Mouse (Mus musculus): Measurements from ENCODE around the gene Chn1. TPM values are rescaled to one million over a fixed set of nuclear protein-coding genes. Genes with fewer than 3 reads are reported as not detected.

Gene Chn1
- polyA plus RNA-seq, 1 experiment from 2014 or later: 53.7 TPM

- Histone ChIP-seq H3K36me3 (ENCODE audit: control insufficient read depth, insufficient read depth, low read length) (no peaks in the 10 kb centered on the region), H3K4me1 (replicated peaks; ENCODE audit: control insufficient read depth, insufficient read depth, low read length) (no peaks in the 10 kb centered on the region; the same call in 1 of the 2 replicates), H3K27me3 (ENCODE audit: control insufficient read depth, insufficient read depth, low read depth, low read length) (no peaks in the 10 kb centered on the region), H3K4me3 (ENCODE audit: low read length) (no peak overlapping the region), H3K4me2 (ENCODE audit: low read depth, low read length) (0 out of 2 replicates have a peak overlapping the region, but pooled peaks have one; percentile 5), H3K27ac (ENCODE audit: low read length) (no peak overlapping the region), H3K9me3 (ENCODE audit: control insufficient read depth, low read length) (peaks cover 4% of the 10 kb centered on the region; the same call in 1 of the 2 replicates), H3K9ac (ENCODE audit: low read length) (no peak overlapping the region)
- peak; percentile 47 for ATAC-seq (ENCODE audit: low read depth)
- WGBS: 41% methylated on average over 9 of the region's 9 CpGs
These were observed 7.3 kb upstream of the Chn1 start for GRCm38 (mm10) chr2:73782371-73782905.

DNA sequence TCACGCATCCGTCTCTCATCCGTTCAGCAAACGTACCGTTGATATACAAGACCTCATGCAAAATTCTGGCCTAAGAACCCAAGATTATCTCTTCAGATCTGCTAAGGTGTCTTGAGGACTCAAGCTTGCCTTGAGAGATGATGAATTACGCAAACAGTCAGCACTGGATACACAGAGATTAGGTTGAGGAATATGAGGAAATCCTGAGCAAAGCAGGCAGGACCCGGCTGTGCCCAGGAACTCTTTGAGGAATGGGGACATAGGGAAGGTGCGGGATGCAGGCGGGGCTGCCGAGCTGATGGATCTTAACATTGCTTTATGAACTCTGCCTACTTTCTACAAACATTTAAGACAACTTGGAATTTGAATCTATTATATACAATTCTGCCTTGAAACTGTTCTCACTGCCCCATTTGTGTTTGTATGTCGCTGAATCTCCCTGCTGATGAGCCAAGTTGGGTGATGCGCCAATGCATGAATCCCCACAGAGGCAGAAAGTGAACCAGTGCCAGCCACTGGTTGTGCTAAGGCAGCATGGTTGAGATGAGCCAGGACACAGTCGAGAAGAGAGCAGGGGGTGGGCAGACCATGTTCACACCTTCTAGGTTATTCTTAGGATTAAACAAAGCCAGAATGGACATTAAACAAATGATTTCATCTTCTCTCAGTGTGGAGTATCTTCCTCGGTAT is 5.3 kb upstream of the Chn1 start:
- Histone ChIP-seq H3K9ac (ENCODE audit: low read length) (no peak overlapping the region), H3K27ac (ENCODE audit: low read length) (no peak overlapping the region), H3K4me2 (ENCODE audit: low read depth, low read length) (no peak overlapping the region), H3K9me3 (ENCODE audit: control insufficient read depth, low read length) (peaks cover 4% of the 10 kb centered on the region; the same call in 1 of the 2 replicates), H3K36me3 (ENCODE audit: control insufficient read depth, insufficient read depth, low read length) (no peaks in the 10 kb centered on the region), H3K4me3 (ENCODE audit: low read length) (no peak overlapping the region), H3K27me3 (ENCODE audit: control insufficient read depth, insufficient read depth, low read depth, low read length) (peaks cover 7% of the 10 kb centered on the region; the same call in 1 of the 2 replicates), H3K4me1 (replicated peaks; ENCODE audit: control insufficient read depth, insufficient read depth, low read length) (no peaks in the 10 kb centered on the region; the same call in none of the 2 replicates)
- no peak for ATAC-seq (ENCODE audit: low read depth)
- WGBS: 67% methylated on average over 14 of the region's 14 CpGs

DNA sequence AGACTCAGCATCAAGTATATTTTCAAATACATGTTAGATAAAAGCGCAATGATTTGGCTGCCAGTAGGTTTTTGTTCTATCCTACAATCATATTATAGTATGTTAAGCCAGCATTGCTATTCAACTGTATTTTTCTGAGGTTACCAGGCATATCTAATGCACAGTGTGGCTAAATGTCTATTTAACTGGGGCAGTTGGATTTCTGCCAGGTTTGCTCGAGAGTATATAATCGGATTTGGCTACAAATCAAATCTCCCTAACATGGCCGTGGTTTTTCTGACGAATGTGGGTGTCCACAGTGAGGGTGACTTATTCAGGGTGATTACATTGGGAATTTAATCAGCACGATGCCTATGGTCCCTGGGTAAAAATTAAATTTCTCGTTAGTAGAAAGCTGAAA is 4.7 kb upstream of the Chn1 start:
- WGBS: 35% methylated on average over 7 of the region's 7 CpGs
- H3K9me3 ChIP-seq (ENCODE audit: control insufficient read depth, low read length): peaks cover 4% of the 10 kb centered on the region; the same call in 1 of the 2 replicates
- no peak overlapping the region for H3K4me2 ChIP-seq (ENCODE audit: low read depth, low read length)
- no peak overlapping the region for H3K27ac ChIP-seq (ENCODE audit: low read length)
- peaks cover 10% of the 10 kb centered on the region; the same call in 1 of the 2 replicates for H3K27me3 ChIP-seq (ENCODE audit: control insufficient read depth, insufficient read depth, low read depth, low read length)
- H3K4me3 ChIP-seq (ENCODE audit: low read length): no peak overlapping the region
- no peak overlapping the region for H3K9ac ChIP-seq (ENCODE audit: low read length)
- H3K4me1 ChIP-seq (replicated peaks; ENCODE audit: control insufficient read depth, insufficient read depth, low read length): no peaks in the 10 kb centered on the region; the same call in none of the 2 replicates
- ATAC-seq (ENCODE audit: low read depth): no peak
- H3K36me3 ChIP-seq (ENCODE audit: control insufficient read depth, insufficient read depth, low read length): no peaks in the 10 kb centered on the region

GRCm38 (mm10) chr2:73779016-73779595 is 4.0 kb upstream of the Chn1 start:
- H3K4me2 ChIP-seq (ENCODE audit: low read depth, low read length): no peak overlapping the region
- no peak for ATAC-seq (ENCODE audit: low read depth)
- H3K27me3 ChIP-seq (ENCODE audit: control insufficient read depth, insufficient read depth, low read depth, low read length): peaks cover 10% of the 10 kb centered on the region; the same call in 1 of the 2 replicates
- H3K9ac ChIP-seq (ENCODE audit: low read length): no peak overlapping the region
- no peaks in the 10 kb centered on the region for H3K36me3 ChIP-seq (ENCODE audit: control insufficient read depth, insufficient read depth, low read length)
- H3K4me3 ChIP-seq (ENCODE audit: low read length): no peak overlapping the region
- peaks cover 3% of the 10 kb centered on the region for H3K4me1 ChIP-seq (replicated peaks; ENCODE audit: control insufficient read depth, insufficient read depth, low read length)
- no peaks in the 10 kb centered on the region for H3K9me3 ChIP-seq (ENCODE audit: control insufficient read depth, low read length)
- whole genome bisulfite sequencing: 72% methylated on average over 4 of the region's 4 CpGs
- no peak overlapping the region for H3K27ac ChIP-seq (ENCODE audit: low read length)

- Histone ChIP-seq H3K9ac (ENCODE audit: low read length) (no peak overlapping the region), H3K9me3 (ENCODE audit: control insufficient read depth, low read length) (no peaks in the 10 kb centered on the region), H3K4me1 (replicated peaks; ENCODE audit: control insufficient read depth, insufficient read depth, low read length) (peaks cover 3% of the 10 kb centered on the region), H3K27me3 (ENCODE audit: control insufficient read depth, insufficient read depth, low read depth, low read length) (peaks cover 10% of the 10 kb centered on the region; the same call in 1 of the 2 replicates), H3K36me3 (ENCODE audit: control insufficient read depth, insufficient read depth, low read length) (no peaks in the 10 kb centered on the region), H3K4me2 (ENCODE audit: low read depth, low read length) (no peak overlapping the region), H3K4me3 (ENCODE audit: low read length) (no peak overlapping the region), H3K27ac (ENCODE audit: low read length) (no peak overlapping the region)
- 27% methylated on average over 4 of the region's 4 CpGs for WGBS
- ATAC-seq (ENCODE audit: low read depth): no peak
These were observed 1.8 kb upstream of the Chn1 start for GRCm38 (mm10) chr2:73776936-73777335.

DNA sequence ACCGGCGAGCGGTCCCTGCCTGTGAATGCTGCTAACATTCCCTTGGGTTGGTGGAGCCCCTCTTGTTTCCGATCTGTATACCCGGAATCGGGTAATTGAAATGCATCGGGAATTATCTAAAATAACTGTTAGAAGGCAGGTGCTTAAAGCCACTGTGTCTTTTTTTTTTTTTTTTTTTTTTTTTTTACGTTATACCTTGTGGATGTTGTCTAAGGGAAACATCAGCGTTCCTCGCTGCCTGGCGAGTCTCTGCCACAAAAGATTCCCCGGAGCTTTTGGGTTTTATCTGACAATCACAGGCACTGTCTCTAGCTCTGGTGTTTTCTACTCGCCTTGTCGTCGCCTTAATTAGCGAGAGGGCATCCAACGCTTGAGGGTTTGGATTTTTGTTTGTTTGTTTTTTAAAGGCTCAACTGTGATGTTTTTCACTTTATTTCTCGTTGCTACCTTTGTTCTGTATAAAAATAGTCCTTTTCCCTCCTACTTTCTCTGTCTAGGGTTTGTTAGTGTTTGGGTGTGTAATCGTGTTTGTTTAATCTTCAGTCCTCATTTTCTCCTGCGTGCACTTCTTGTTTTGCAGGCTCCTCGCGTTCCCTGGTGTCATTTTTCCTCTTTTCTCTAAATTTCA is 651 bp upstream of the Chn1 start:
- no peak for ATAC-seq (ENCODE audit: low read depth)
- under 1% methylated on average over 22 of the region's 22 CpGs for WGBS
- Histone ChIP-seq H3K27me3 (ENCODE audit: control insufficient read depth, insufficient read depth, low read depth, low read length) (peaks cover 10% of the 10 kb centered on the region; the same call in 1 of the 2 replicates), H3K27ac (ENCODE audit: low read length) (no peak overlapping the region), H3K9ac (ENCODE audit: low read length) (peak overlapping the region; percentile 80; the same call in 1 of the 2 replicates), H3K4me2 (ENCODE audit: low read depth, low read length) (peak overlapping the region; percentile 91), H3K36me3 (ENCODE audit: control insufficient read depth, insufficient read depth, low read length) (no peaks in the 10 kb centered on the region), H3K4me1 (replicated peaks; ENCODE audit: control insufficient read depth, insufficient read depth, low read length) (peaks cover 3% of the 10 kb centered on the region), H3K9me3 (ENCODE audit: control insufficient read depth, low read length) (no peaks in the 10 kb centered on the region), H3K4me3 (ENCODE audit: low read length) (peak overlapping the region; percentile 90)

GRCm38 (mm10) chr2:73772945-73773344 is 2.2 kb downstream of the Chn1 start:
- H3K9me3 ChIP-seq (ENCODE audit: control insufficient read depth, low read length): no peaks in the 10 kb centered on the region
- 52% methylated on average over 1 of the region's 1 CpGs for WGBS
- H3K36me3 ChIP-seq (ENCODE audit: control insufficient read depth, insufficient read depth, low read length): no peaks in the 10 kb centered on the region
- H3K4me2 ChIP-seq (ENCODE audit: low read depth, low read length): no peak overlapping the region
- H3K4me3 ChIP-seq (ENCODE audit: low read length): no peak overlapping the region
- peaks cover 3% of the 10 kb centered on the region for H3K4me1 ChIP-seq (replicated peaks; ENCODE audit: control insufficient read depth, insufficient read depth, low read length)
- no peak overlapping the region for H3K27ac ChIP-seq (ENCODE audit: low read length)
- ATAC-seq (ENCODE audit: low read depth): no peak
- H3K27me3 ChIP-seq (ENCODE audit: control insufficient read depth, insufficient read depth, low read depth, low read length): peaks cover 10% of the 10 kb centered on the region; the same call in 1 of the 2 replicates
- no peak overlapping the region for H3K9ac ChIP-seq (ENCODE audit: low read length)

DNA sequence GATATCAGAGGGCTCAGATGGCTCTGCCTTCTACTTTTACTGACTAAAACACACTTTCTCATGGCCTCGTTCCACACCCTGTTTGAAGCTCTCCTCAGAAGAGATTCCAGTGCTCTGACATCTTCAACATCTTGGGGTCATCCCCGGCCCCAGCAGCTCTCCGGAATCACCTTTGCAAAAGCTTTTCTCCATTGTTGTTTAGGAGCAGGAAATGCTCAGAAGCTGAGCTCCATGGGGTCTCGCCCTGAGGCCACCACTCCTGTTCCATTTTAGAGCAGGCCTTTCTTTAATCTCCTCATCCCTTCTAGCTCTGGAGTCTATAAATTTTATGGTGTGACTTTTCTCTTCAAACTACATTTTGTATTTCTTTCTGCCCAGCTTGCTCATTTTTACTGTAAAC is 6.5 kb downstream of the Chn1 start:
- ATAC-seq (ENCODE audit: low read depth): no peak
- WGBS: 85% methylated on average over 4 of the region's 4 CpGs
- no peak overlapping the region for H3K27ac ChIP-seq (ENCODE audit: low read length)
- no peak overlapping the region for H3K4me3 ChIP-seq (ENCODE audit: low read length)
- no peaks in the 10 kb centered on the region for H3K9me3 ChIP-seq (ENCODE audit: control insufficient read depth, low read length)
- H3K36me3 ChIP-seq (ENCODE audit: control insufficient read depth, insufficient read depth, low read length): no peaks in the 10 kb centered on the region
- H3K4me1 ChIP-seq (replicated peaks; ENCODE audit: control insufficient read depth, insufficient read depth, low read length): peaks cover 2% of the 10 kb centered on the region
- H3K27me3 ChIP-seq (ENCODE audit: control insufficient read depth, insufficient read depth, low read depth, low read length): no peaks in the 10 kb centered on the region
- H3K9ac ChIP-seq (ENCODE audit: low read length): no peak overlapping the region
- H3K4me2 ChIP-seq (ENCODE audit: low read depth, low read length): no peak overlapping the region

- Histone ChIP-seq H3K27ac (ENCODE audit: low read length) (no peak overlapping the region), H3K9ac (ENCODE audit: low read length) (no peak overlapping the region), H3K4me3 (ENCODE audit: low read length) (no peak overlapping the region), H3K4me1 (replicated peaks; ENCODE audit: control insufficient read depth, insufficient read depth, low read length) (peaks cover 6% of the 10 kb centered on the region), H3K4me2 (ENCODE audit: low read depth, low read length) (no peak overlapping the region), H3K9me3 (ENCODE audit: control insufficient read depth, low read length) (no peaks in the 10 kb centered on the region), H3K27me3 (ENCODE audit: control insufficient read depth, insufficient read depth, low read depth, low read length) (no peaks in the 10 kb centered on the region), H3K36me3 (ENCODE audit: control insufficient read depth, insufficient read depth, low read length) (no peaks in the 10 kb centered on the region)
- ATAC-seq (ENCODE audit: low read depth): no peak
- WGBS: 57% methylated on average over 3 of the region's 3 CpGs
These were observed 11.6 kb downstream of the Chn1 start for GRCm38 (mm10) chr2:73763541-73763940.

All from lung, embryonic 16.5 days (tissue).